Mouse (Mus musculus): ENCODE results near the gene Rala. TPM values are rescaled to one million over a fixed set of nuclear protein-coding genes. Genes with fewer than 3 reads are reported as not detected.
A peak's percentile ranks its signal among the peaks of the same experiment; 100 is the strongest.
"Not testable (repeated sequence)": the region's sequence is repeated elsewhere in the genome, so short reads cannot be mapped to it uniquely, and the experiment has no call there.

The Rala gene
- polyA plus RNA-seq, 1 experiment from 2014 or later: 137 TPM

GRCm38 (mm10) chr13:17975457-17975856 is 31.4 kb upstream of the Rala start:
- Histone ChIP-seq H3K27me3 (ENCODE audit: control insufficient read depth, insufficient read depth, low read length) (no peaks in the 10 kb centered on the region), H3K9ac (ENCODE audit: low read length) (no peak overlapping the region), H3K4me2 (no peak overlapping the region), H3K4me1 (ENCODE audit: control insufficient read depth, insufficient read depth, low read length) (no peaks in the 10 kb centered on the region), H3K9me3 (ENCODE audit: control insufficient read depth, low read length) (no peaks in the 10 kb centered on the region), H3K27ac (ENCODE audit: low read depth, low read length) (no peak overlapping the region), H3K4me3 (ENCODE audit: low read depth, low read length) (no peak overlapping the region), H3K36me3 (ENCODE audit: control insufficient read depth, insufficient read depth, low read length) (no peaks in the 10 kb centered on the region)
- DNase-seq (ENCODE audit: low spot score, missing footprints): no peak
- 84% methylated on average over 1 of the region's 1 CpGs for WGBS
- ATAC-seq (ENCODE audit: low FRiP score): no peak

- H3K4me3 ChIP-seq (ENCODE audit: low read depth, low read length): no peak overlapping the region
- H3K9me3 ChIP-seq (ENCODE audit: control insufficient read depth, low read length): no peaks in the 10 kb centered on the region
- no peaks in the 10 kb centered on the region for H3K4me1 ChIP-seq (ENCODE audit: control insufficient read depth, insufficient read depth, low read length)
- no peak overlapping the region for H3K9ac ChIP-seq (ENCODE audit: low read length)
- WGBS: 94% methylated on average over 9 of the region's 9 CpGs
- ATAC-seq (ENCODE audit: low FRiP score) (no peak), DNase-seq (ENCODE audit: low spot score, missing footprints) (no peak)
- no peaks in the 10 kb centered on the region for H3K27me3 ChIP-seq (ENCODE audit: control insufficient read depth, insufficient read depth, low read length)
- H3K4me2 ChIP-seq: no peak overlapping the region
- H3K27ac ChIP-seq (ENCODE audit: low read depth, low read length): no peak overlapping the region
- no peaks in the 10 kb centered on the region for H3K36me3 ChIP-seq (ENCODE audit: control insufficient read depth, insufficient read depth, low read length)
Measured at GRCm38 (mm10) chr13:17974734-17975133, 30.7 kb upstream of the Rala start.

GRCm38 (mm10) chr13:17960613-17961012 is 16.6 kb upstream of the Rala start:
- ATAC-seq (ENCODE audit: low FRiP score) (no peak), DNase-seq (ENCODE audit: low spot score, missing footprints) (no peak)
- Histone ChIP-seq H3K27ac (ENCODE audit: low read depth, low read length) (no peak overlapping the region), H3K9me3 (ENCODE audit: control insufficient read depth, low read length) (no peaks in the 10 kb centered on the region), H3K4me1 (ENCODE audit: control insufficient read depth, insufficient read depth, low read length) (no peaks in the 10 kb centered on the region), H3K4me2 (no peak overlapping the region), H3K27me3 (ENCODE audit: control insufficient read depth, insufficient read depth, low read length) (no peaks in the 10 kb centered on the region), H3K9ac (ENCODE audit: low read length) (no peak overlapping the region), H3K4me3 (ENCODE audit: low read depth, low read length) (no peak overlapping the region), H3K36me3 (ENCODE audit: control insufficient read depth, insufficient read depth, low read length) (no peaks in the 10 kb centered on the region)
- 83% methylated on average over 7 of the region's 7 CpGs for WGBS

GRCm38 (mm10) chr13:17954282-17954681 is 10.2 kb upstream of the Rala start:
- no peaks in the 10 kb centered on the region for H3K36me3 ChIP-seq (ENCODE audit: control insufficient read depth, insufficient read depth, low read length)
- no peaks in the 10 kb centered on the region for H3K9me3 ChIP-seq (ENCODE audit: control insufficient read depth, low read length)
- 54% methylated on average over 1 of the region's 1 CpGs for WGBS
- no peak overlapping the region for H3K4me2 ChIP-seq
- H3K27me3 ChIP-seq (ENCODE audit: control insufficient read depth, insufficient read depth, low read length): no peaks in the 10 kb centered on the region
- DNase-seq (ENCODE audit: low spot score, missing footprints) (no peak), ATAC-seq (ENCODE audit: low FRiP score) (no peak)
- no peaks in the 10 kb centered on the region for H3K4me1 ChIP-seq (ENCODE audit: control insufficient read depth, insufficient read depth, low read length)
- H3K9ac ChIP-seq (ENCODE audit: low read length): no peak overlapping the region
- no peak overlapping the region for H3K27ac ChIP-seq (ENCODE audit: low read depth, low read length)
- H3K4me3 ChIP-seq (ENCODE audit: low read depth, low read length): no peak overlapping the region

- H3K27ac ChIP-seq (ENCODE audit: low read depth, low read length); H3K9ac ChIP-seq (ENCODE audit: low read length); H3K36me3 ChIP-seq (ENCODE audit: control insufficient read depth, insufficient read depth, low read length); H3K27me3 ChIP-seq (ENCODE audit: control insufficient read depth, insufficient read depth, low read length); DNase-seq (ENCODE audit: low spot score, missing footprints); H3K9me3 ChIP-seq (ENCODE audit: control insufficient read depth, low read length); H3K4me1 ChIP-seq (ENCODE audit: control insufficient read depth, insufficient read depth, low read length); H3K4me2 ChIP-seq; H3K4me3 ChIP-seq (ENCODE audit: low read depth, low read length); ATAC-seq (ENCODE audit: low FRiP score): not testable (repeated sequence)
- 93% methylated on average over 8 of the region's 8 CpGs for WGBS
Measured at GRCm38 (mm10) chr13:17950581-17950980, 6.5 kb upstream of the Rala start.

- Histone ChIP-seq H3K4me3 (ENCODE audit: low read depth, low read length) (no peak overlapping the region), H3K9me3 (ENCODE audit: control insufficient read depth, low read length) (no peaks in the 10 kb centered on the region), H3K9ac (ENCODE audit: low read length) (no peak overlapping the region), H3K36me3 (ENCODE audit: control insufficient read depth, insufficient read depth, low read length) (no peaks in the 10 kb centered on the region), H3K4me2 (no peak overlapping the region), H3K27ac (ENCODE audit: low read depth, low read length) (no peak overlapping the region), H3K27me3 (ENCODE audit: control insufficient read depth, insufficient read depth, low read length) (no peaks in the 10 kb centered on the region), H3K4me1 (ENCODE audit: control insufficient read depth, insufficient read depth, low read length) (no peaks in the 10 kb centered on the region)
- DNase-seq (ENCODE audit: low spot score, missing footprints) (no peak), ATAC-seq (ENCODE audit: low FRiP score) (no peak)
- WGBS: 78% methylated on average over 18 of the region's 18 CpGs
Measured at GRCm38 (mm10) chr13:17949555-17949954, 5.5 kb upstream of the Rala start.

GRCm38 (mm10) chr13:17943306-17944077 is 547 bp downstream of the Rala start:
- DNase-seq (ENCODE audit: low spot score, missing footprints) (peak; percentile 93), ATAC-seq (ENCODE audit: low FRiP score) (peak; percentile 78)
- Histone ChIP-seq H3K27ac (ENCODE audit: low read depth, low read length) (peak overlapping the region; percentile 93), H3K4me1 (ENCODE audit: control insufficient read depth, insufficient read depth, low read length) (peaks cover 10% of the 10 kb centered on the region), H3K9me3 (ENCODE audit: control insufficient read depth, low read length) (no peaks in the 10 kb centered on the region), H3K4me3 (ENCODE audit: low read depth, low read length) (peak overlapping the region; percentile 94), H3K4me2 (peak overlapping the region; percentile 81), H3K27me3 (ENCODE audit: control insufficient read depth, insufficient read depth, low read length) (no peaks in the 10 kb centered on the region), H3K9ac (ENCODE audit: low read length) (peak overlapping the region; percentile 90), H3K36me3 (ENCODE audit: control insufficient read depth, insufficient read depth, low read length) (no peaks in the 10 kb centered on the region)
- WGBS: under 1% methylated on average over 61 of the region's 70 CpGs

- no peak overlapping the region for H3K4me2 ChIP-seq
- H3K27me3 ChIP-seq (ENCODE audit: control insufficient read depth, insufficient read depth, low read length): no peaks in the 10 kb centered on the region
- no peak overlapping the region for H3K4me3 ChIP-seq (ENCODE audit: low read depth, low read length)
- H3K36me3 ChIP-seq (ENCODE audit: control insufficient read depth, insufficient read depth, low read length): no peaks in the 10 kb centered on the region
- peaks cover 10% of the 10 kb centered on the region for H3K4me1 ChIP-seq (ENCODE audit: control insufficient read depth, insufficient read depth, low read length)
- no peak overlapping the region for H3K27ac ChIP-seq (ENCODE audit: low read depth, low read length)
- H3K9ac ChIP-seq (ENCODE audit: low read length): no peak overlapping the region
- ATAC-seq (ENCODE audit: low FRiP score) (no peak), DNase-seq (ENCODE audit: low spot score, missing footprints) (no peak)
- H3K9me3 ChIP-seq (ENCODE audit: control insufficient read depth, low read length): no peaks in the 10 kb centered on the region
- 76% methylated on average over 6 of the region's 6 CpGs for WGBS
Measured at GRCm38 (mm10) chr13:17942338-17942737, 1.7 kb downstream of the Rala start.

- ATAC-seq (ENCODE audit: low FRiP score): no peak
Measured at GRCm38 (mm10) chr13:17907309-17907708, 36.7 kb downstream of the Rala start.

More at GRCm38 (mm10) chr13:17907309-17907708, 36.7 kb downstream of the Rala start:
- Histone ChIP-seq H3K9me3 (ENCODE audit: control insufficient read depth, low read length) (no peaks in the 10 kb centered on the region), H3K36me3 (ENCODE audit: control insufficient read depth, insufficient read depth, low read length) (no peaks in the 10 kb centered on the region), H3K4me2 (no peak overlapping the region), H3K27me3 (ENCODE audit: control insufficient read depth, insufficient read depth, low read length) (no peaks in the 10 kb centered on the region), H3K4me1 (ENCODE audit: control insufficient read depth, insufficient read depth, low read length) (peaks cover 3% of the 10 kb centered on the region), H3K4me3 (ENCODE audit: low read depth, low read length) (no peak overlapping the region), H3K27ac (ENCODE audit: low read depth, low read length) (no peak overlapping the region), H3K9ac (ENCODE audit: low read length) (no peak overlapping the region)
- 88% methylated on average over 1 of the region's 1 CpGs for WGBS
- DNase-seq (ENCODE audit: low spot score, missing footprints): no peak

All from midbrain, embryonic 11.5 days (tissue).